Mouse (Mus musculus): ENCODE measurements around the gene Olfr1438-ps1.
A peak's percentile ranks its signal among the peaks of the same experiment; 100 is the strongest.
"Not testable (repeated sequence)": the region's sequence is repeated elsewhere in the genome, so short reads cannot be mapped to it uniquely, and the experiment has no call there.

Gene Olfr1438-ps1

DNA sequence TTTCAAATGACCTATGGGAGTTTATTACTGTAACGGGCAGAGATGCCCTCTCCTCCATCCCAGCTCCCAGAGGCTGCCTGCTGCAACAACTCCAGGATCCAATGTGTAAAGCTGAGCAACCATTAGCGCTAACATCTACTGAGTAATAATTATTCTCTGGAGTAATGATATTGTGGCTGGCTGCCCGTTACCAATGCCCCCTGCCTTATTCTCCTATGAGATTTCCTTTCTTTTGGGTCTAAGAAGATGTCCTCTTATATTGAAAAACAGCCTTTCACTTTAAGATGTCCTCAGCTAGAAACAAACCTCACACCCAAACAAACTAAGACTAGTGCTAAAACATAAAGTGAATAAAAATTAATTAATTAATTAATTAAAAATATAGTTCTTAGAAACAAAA lies at the start of gene Olfr1438-ps1:
Gene Olfr1438-ps1 (minus strand): TSS at position 101 of the 400 bp plus-strand sequence.
- no peak for DNase-seq (ENCODE audit: inconsistent age in 2 of 2, low spot score in 1 of 2)

DNA sequence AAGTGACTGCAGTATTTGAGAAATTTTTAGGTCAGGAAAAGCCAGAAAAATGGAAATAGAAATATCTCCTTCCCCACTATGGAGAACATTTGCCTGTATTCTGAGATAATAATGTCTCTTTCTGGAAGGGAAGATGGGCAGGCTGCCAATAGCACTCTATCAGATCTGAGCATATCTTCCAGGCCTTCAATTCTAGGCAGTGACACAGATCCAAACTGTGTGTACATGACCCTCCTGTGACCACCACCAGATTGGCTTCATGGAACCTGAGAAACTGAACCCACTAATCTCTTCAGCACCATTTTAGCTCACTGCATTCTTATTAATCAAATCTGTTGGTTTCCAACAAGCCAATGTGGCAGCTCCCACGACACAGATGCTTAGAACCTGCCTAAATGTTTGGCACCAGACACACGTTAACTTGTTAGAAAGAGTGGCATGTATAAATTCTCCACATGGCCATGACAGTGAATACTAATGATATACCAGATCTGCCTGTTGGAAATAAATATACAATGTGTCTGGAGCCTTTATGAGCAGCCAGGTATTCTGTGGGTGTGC lies 38.8 kb upstream of the Olfr1438-ps1 start:
- peak in 1 of 2 experiments; percentile 33 for DNase-seq (ENCODE audit: inconsistent age in 2 of 2, low spot score in 1 of 2)

DNA sequence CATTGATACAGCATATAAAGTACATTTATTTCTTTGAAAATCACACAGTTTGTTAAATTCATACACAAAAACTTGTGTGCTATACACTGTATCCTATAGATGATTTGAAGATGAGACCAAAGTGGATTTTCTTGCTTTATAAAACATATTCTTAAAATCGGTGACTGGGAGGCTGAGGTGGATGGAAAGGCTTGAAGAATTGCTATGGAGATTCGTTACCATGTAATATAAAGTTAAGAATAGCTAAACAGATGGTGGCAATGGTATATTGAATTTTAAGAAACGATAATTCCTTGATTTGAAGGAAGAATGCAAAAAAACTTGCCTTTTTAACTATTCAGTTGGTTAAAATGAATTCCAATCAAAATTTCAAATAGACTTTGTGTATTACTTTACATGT lies 37.3 kb upstream of the Olfr1438-ps1 start:
- no peak for DNase-seq (ENCODE audit: inconsistent age in 2 of 2, low spot score in 1 of 2)

DNA sequence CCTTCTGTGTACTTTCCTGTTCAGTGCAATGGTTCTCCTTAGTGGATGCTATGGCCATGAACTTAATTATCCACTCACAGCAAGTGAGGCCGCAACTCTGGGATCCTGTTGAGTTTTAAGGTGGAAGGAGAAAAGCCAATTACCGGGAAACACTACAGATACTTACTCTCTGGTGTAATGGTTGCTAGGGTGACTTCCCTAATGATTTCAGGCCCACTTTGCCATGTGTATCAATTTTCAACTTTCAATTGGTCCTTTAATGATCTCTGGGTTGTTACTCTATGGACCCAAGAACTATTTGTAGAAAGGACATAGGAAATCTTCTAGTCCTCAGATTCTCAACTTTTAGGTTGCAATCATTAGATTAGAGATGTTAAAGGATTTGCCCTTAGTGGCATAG lies 10.7 kb downstream of the Olfr1438-ps1 start, which contains the start of gene Olfr1437:
Gene Olfr1437 (minus strand): TSS at position 101 of the 400 bp plus-strand sequence.
- no peak for DNase-seq (ENCODE audit: inconsistent age in 2 of 2, low spot score in 1 of 2)

DNA sequence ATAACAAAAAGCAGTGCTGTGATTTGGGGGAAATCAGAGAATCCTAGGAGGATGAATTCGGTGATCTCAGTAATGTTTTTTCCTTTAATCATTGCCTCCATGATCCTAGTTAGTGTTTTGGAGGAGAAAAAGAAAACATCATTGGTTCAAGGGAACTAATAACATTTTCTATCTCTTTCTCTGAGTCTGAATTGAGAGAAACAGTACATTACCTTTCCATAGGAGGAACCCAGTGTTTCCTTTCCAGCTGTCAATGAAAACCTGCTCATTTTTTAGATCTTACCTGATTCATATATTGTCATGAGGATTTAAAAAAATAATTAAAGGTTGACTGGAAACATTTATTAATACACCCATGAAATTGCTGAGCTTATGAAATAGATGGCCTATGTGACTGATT lies 36.7 kb downstream of the Olfr1438-ps1 start, which contains the start of gene Olfr1436:
Gene Olfr1436 (minus strand): TSS at position 101 of the 400 bp plus-strand sequence.
- DNase-seq (ENCODE audit: inconsistent age in 2 of 2, low spot score in 1 of 2) = not testable (repeated sequence)

DNA sequence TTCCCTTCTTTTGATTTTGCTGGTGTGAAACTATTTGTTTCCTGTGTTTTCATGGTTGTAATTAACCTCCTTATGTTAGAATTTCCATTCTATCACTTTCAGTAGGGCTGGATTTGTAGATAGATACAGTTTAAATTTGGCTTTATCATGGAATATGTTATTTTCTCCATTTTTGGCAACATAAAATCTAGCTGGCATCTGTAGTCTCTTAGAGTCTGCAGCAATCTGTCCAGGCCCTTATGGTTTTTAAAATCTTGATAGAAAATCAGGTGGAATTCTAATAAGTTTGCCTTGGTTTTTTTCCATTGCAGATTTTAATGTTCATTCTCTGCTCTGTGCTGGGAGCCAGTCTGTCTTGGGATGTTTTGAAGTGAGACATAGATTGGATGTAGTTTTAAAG lies 42.7 kb downstream of the Olfr1438-ps1 start:
- DNase-seq (ENCODE audit: inconsistent age in 2 of 2, low spot score in 1 of 2) = no peak

DNA sequence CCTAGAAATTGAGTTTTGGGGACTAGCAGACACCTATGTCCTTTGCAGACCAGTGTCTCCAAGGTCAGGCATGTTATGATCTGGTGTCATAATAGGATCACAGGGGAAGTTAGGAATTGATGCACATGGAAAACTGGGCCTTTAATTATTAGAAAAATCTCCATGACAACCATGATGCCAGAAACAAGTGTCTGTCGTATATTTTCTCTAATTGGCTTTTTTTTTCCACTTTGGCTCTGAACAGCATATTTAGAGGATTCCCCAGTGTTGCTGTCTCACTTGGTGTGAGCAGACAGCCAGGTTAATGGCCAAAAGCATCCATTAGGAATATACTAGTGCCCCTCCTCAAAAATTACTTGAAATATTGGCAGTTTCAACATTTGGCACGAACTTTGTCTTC lies 56.2 kb downstream of the Olfr1438-ps1 start, which contains the start of gene Olfr1434:
Gene Olfr1434 (plus strand): TSS at position 301 of the 400 bp plus-strand sequence.
- DNase-seq (ENCODE audit: inconsistent age in 2 of 2, low spot score in 1 of 2) = no peak
